Comparison of ENCODE assay signal across 8 mouse cellular contexts in genomic region chr2:5941861-5942415, GRCm38 (mm10). TPM values are rescaled to one million over a fixed set of nuclear protein-coding genes. Genes with fewer than 3 reads are reported as not detected.
DNase-seq lines count a peak whose midpoint lies in the region; ATAC-seq and TF ChIP-seq lines count a peak whose summit lies in the region.

No protein-coding gene starts in this region.

- ATAC-seq in lung, embryonic 16.5 days (ENCODE audit: low read depth), result no peak; the same call in 1 of the 2 replicates
- peak; percentile 33; the same call in 1 of the 2 replicates for ATAC-seq in limb, embryonic 11.5 days (ENCODE audit: insufficient number of reproducible peaks, low FRiP score, low TSS enrichment, low read depth)

- H3K27ac ChIP-seq in lung, embryonic 16.5 days (ENCODE audit: low read length), result no peak overlapping the region
- H3K27ac ChIP-seq in limb, embryonic 11.5 days (replicated peaks; ENCODE audit: low read depth, low read length), result no peak overlapping the region
- no peak overlapping the region for H3K27ac ChIP-seq in small intestine, adult 2 months (ENCODE audit: insufficient read depth, low read depth, low read length)

- no peaks in the 10 kb centered on the region for H3K9me3 ChIP-seq in lung, embryonic 16.5 days (ENCODE audit: control insufficient read depth, low read length)
- H3K9me3 ChIP-seq in limb, embryonic 11.5 days (ENCODE audit: control insufficient read depth, low read length), result no peaks in the 10 kb centered on the region

- no peaks in the 10 kb centered on the region for H3K36me3 ChIP-seq in lung, embryonic 16.5 days (ENCODE audit: control insufficient read depth, insufficient read depth, low read length)
- no peaks in the 10 kb centered on the region for H3K36me3 ChIP-seq in limb, embryonic 11.5 days (ENCODE audit: control insufficient read depth, insufficient read depth, low read length)
- H3K36me3 ChIP-seq in small intestine, adult 2 months (ENCODE audit: control insufficient read depth, insufficient read depth, low read length), result no peaks in the 10 kb centered on the region

- H3K27me3 ChIP-seq in lung, embryonic 16.5 days (ENCODE audit: control insufficient read depth, insufficient read depth, low read depth, low read length), result no peaks in the 10 kb centered on the region
- H3K27me3 ChIP-seq in limb, embryonic 11.5 days (ENCODE audit: control insufficient read depth, insufficient read depth, low read length), result no peaks in the 10 kb centered on the region
- no peaks in the 10 kb centered on the region; the same call in 1 of the 2 replicates for H3K27me3 ChIP-seq in small intestine, adult 2 months (ENCODE audit: control insufficient read depth, insufficient read depth, low read length)

- peak overlapping the region; percentile 70 for H3K9ac ChIP-seq in lung, embryonic 16.5 days (ENCODE audit: low read length)
- H3K9ac ChIP-seq in limb, embryonic 11.5 days (ENCODE audit: low read length), result peak overlapping the region; percentile 65

- no peak for TF ChIP-seq POLR2A in small intestine, adult 2 months (IDR thresholded peaks at IDR 0.05; ENCODE audit: low read depth, low read length)

- 56% methylated on average over 11 of the region's 11 CpGs for WGBS in lung, embryonic 16.5 days
- WGBS in limb, embryonic 11.5 days, result 62% methylated on average over 11 of the region's 11 CpGs
- WGBS in small intestine, adult 2 months, result 67% methylated on average over 11 of the region's 11 CpGs

- peak overlapping the region; percentile 72 for H3K4me3 ChIP-seq in lung, embryonic 16.5 days (ENCODE audit: low read length)
- peak overlapping the region; percentile 60 for H3K4me3 ChIP-seq in limb, embryonic 11.5 days (ENCODE audit: low read depth, low read length)
- peak overlapping the region; percentile 70 for H3K4me3 ChIP-seq in small intestine, adult 2 months (ENCODE audit: low read depth, low read length)

- TF ChIP-seq CTCF in small intestine, adult 2 months (IDR thresholded peaks at IDR 0.05; ENCODE audit: extremely low read depth, insufficient read length, insufficient replicate concordance, low read depth, low read length), result no peak

- no peak for DNase-seq in lung, postnatal 36 days
- DNase-seq in fibroblast of lung, adult 2 months (ENCODE audit: low read depth), result peak; percentile 0
- no peak for DNase-seq in limb, embryonic 11.5 days (ENCODE audit: low spot score)
- DNase-seq in left cerebral cortex, adult 8-10 months (ENCODE audit: low spot score in 2 of 2), result no peak
- DNase-seq in spleen, adult 12 weeks (ENCODE audit: low spot score), result no peak
- DNase-seq in right cerebral cortex, postnatal 25 days, result no peak

- peaks cover 5% of the 10 kb centered on the region; the same call in 1 of the 2 replicates for H3K4me1 ChIP-seq in lung, embryonic 16.5 days (replicated peaks; ENCODE audit: control insufficient read depth, insufficient read depth, low read length)
- H3K4me1 ChIP-seq in limb, embryonic 11.5 days (ENCODE audit: control insufficient read depth, insufficient read depth, low read length), result no peaks in the 10 kb centered on the region
- peaks cover 5% of the 10 kb centered on the region for H3K4me1 ChIP-seq in small intestine, adult 2 months (ENCODE audit: control insufficient read depth, insufficient read depth, insufficient read length, low read length)

- H3K4me2 ChIP-seq in lung, embryonic 16.5 days (ENCODE audit: low read depth, low read length), result peak overlapping the region; percentile 70
- H3K4me2 ChIP-seq in limb, embryonic 11.5 days (ENCODE audit: low read depth, severe bottlenecking), result peak overlapping the region; percentile 85

RNA-seq across cellular contexts. Expression of gene Dhtkd1, which starts 0.7 kb away (rescaled TPM):
- 1.9 and 3.5 TPM in 2 replicates for polyA plus RNA-seq in lung, embryonic 16.5 days (2015; fragmentation: Nextera tagmentation; extraction: Ambion mirVana)
- polyA plus RNA-seq in limb, embryonic 11.5 days (2014; fragmentation: Nextera tagmentation; extraction: Ambion mirVana), result 5.2 and 5.7 TPM in 2 replicates
- polyA plus RNA-seq in small intestine, adult 2 months (2012; rRNA removed), result 0.13 and 0.83 TPM in 2 replicates
- total RNA-seq in left cerebral cortex, adult 8-10 months (2022), result 10 to 100 TPM in 3 of 4 experiments, 1 to 10 TPM in 1; 8.4 to 14.5 (median 11.0) TPM

RNA-seq across cellular contexts. Expression of gene Upf2, which starts 9.3 kb away (rescaled TPM):
- 9.2 and 10.1 TPM in 2 replicates for polyA plus RNA-seq in lung, embryonic 16.5 days (2015; fragmentation: Nextera tagmentation; extraction: Ambion mirVana)
- polyA plus RNA-seq in limb, embryonic 11.5 days (2014; fragmentation: Nextera tagmentation; extraction: Ambion mirVana), result 13.6 and 15.9 TPM in 2 replicates
- polyA plus RNA-seq in small intestine, adult 2 months (2012; rRNA removed), result 0.57 and 1.2 TPM in 2 replicates
- total RNA-seq in left cerebral cortex, adult 8-10 months (2022), result 10 to 100 TPM; 38.0 to 46.0 (median 38.7) TPM

RNA-seq across cellular contexts. Expression of gene Sec61a2, which starts 46.7 kb away (rescaled TPM):
- 65.9 and 68.1 TPM in 2 replicates for polyA plus RNA-seq in lung, embryonic 16.5 days (2015; fragmentation: Nextera tagmentation; extraction: Ambion mirVana)
- polyA plus RNA-seq in limb, embryonic 11.5 days (2014; fragmentation: Nextera tagmentation; extraction: Ambion mirVana), result 81.9 and 87.1 TPM in 2 replicates
- 4.7 and 10.7 TPM in 2 replicates for polyA plus RNA-seq in small intestine, adult 2 months (2012; rRNA removed)
- 10 to 100 TPM; 78.9 to 85.8 (median 83.9) TPM for total RNA-seq in left cerebral cortex, adult 8-10 months (2022)
